Mouse (Mus musculus) midbrain, embryonic 13.5 days (tissue): Measurements from ENCODE around the gene Hlx. TPM values are rescaled to one million over a fixed set of nuclear protein-coding genes. Genes with fewer than 3 reads are reported as not detected.

Experiments
- ATAC-seq: fragments of 200-750 bp; cut with Nextera tagmentation; 2 replicates; pipeline ENCODE4 v1.8.0; 2017; ENCODE audit warnings: mild to moderate bottlenecking, moderate TSS enrichment, moderate library complexity
- H3K27ac ChIP-seq: fragments of 300-500 bp; sonication (generic); 2 replicates; pipeline ENCODE4 v1.5.1; 2015; ENCODE audit warnings: inconsistent platforms, mild to moderate bottlenecking, moderate library complexity
- H3K27me3 ChIP-seq: fragments of 300-500 bp; sonication (generic); 2 replicates; pipeline ENCODE4 v1.6.1; 2015; ENCODE audit warnings: mild to moderate bottlenecking, inconsistent platforms
- H3K36me3 ChIP-seq: fragments of 300-500 bp; sonication (generic); 2 replicates; pipeline ENCODE4 v1.6.1; 2015; ENCODE audit warnings: mild to moderate bottlenecking, inconsistent platforms
- H3K4me1 ChIP-seq: fragments of 300-500 bp; sonication (generic); replicated peaks from 2 replicates; pipeline ENCODE4 v1.6.1; 2015; ENCODE audit warnings: inconsistent platforms
- H3K4me2 ChIP-seq: fragments of 300-500 bp; sonication (generic); replicated peaks from 2 replicates; pipeline ENCODE4 v1.6.1; 2015; ENCODE audit warnings: moderate library complexity, mild to moderate bottlenecking, inconsistent platforms
- H3K4me3 ChIP-seq: fragments of 300-500 bp; sonication (generic); replicated peaks from 2 replicates; pipeline ENCODE4 v1.5.1; 2015; ENCODE audit warnings: mild to moderate bottlenecking, inconsistent platforms
- H3K9ac ChIP-seq: fragments of 300-500 bp; sonication (generic); replicated peaks from 2 replicates; pipeline ENCODE4 v1.6.1; 2015; ENCODE audit warnings: mild to moderate bottlenecking, inconsistent platforms
- H3K9me3 ChIP-seq: fragments of 300-500 bp; sonication (generic); 2 replicates; pipeline ENCODE4 v1.6.1; 2016; ENCODE audit warnings: mild to moderate bottlenecking, inconsistent platforms
- WGBS: fragments of 180-500 bp; shearing (Covaris S2); methylation state at CpG from one replicate; pipeline ENCODE4 v1.1.7; 2015; 5-methylcytosine and 5-hydroxymethylcytosine counted together
- polyA plus RNA-seq: library from polyadenylated mRNA; unstranded; fragments of >200 nt; fragmentation: Nextera tagmentation; extraction: Ambion mirVana; gene quantifications from 2 replicates; pipeline ENCODE4 v1.2.1, GENCODE M21; 2015

Gene Hlx
- polyA plus RNA-seq, 1 experiment from 2014 or later, result 1.4 TPM

- 85% methylated on average over 11 of the region's 11 CpGs for WGBS
- Histone ChIP-seq H3K27me3 (no peaks in the 10 kb centered on the region), H3K36me3 (no peaks in the 10 kb centered on the region), H3K27ac (no peak overlapping the region), H3K4me3 (no peak overlapping the region), H3K4me2 (no peak overlapping the region), H3K9me3 (no peaks in the 10 kb centered on the region), H3K4me1 (no peaks in the 10 kb centered on the region), H3K9ac (no peak overlapping the region)
- ATAC-seq, result no peak
Measured at GRCm38 (mm10) chr1:184750114-184750664, 17.8 kb upstream of the Hlx start.

- H3K27ac ChIP-seq, result no peak overlapping the region
- no peak overlapping the region for H3K4me3 ChIP-seq
- no peak for ATAC-seq
- 73% methylated on average over 14 of the region's 14 CpGs for WGBS
- H3K27me3 ChIP-seq, result 0 out of 2 replicates have a peak, but pooled peaks cover 4% of the 10 kb centered on the region
- H3K36me3 ChIP-seq, result no peaks in the 10 kb centered on the region
- H3K4me1 ChIP-seq, result no peaks in the 10 kb centered on the region
- no peak overlapping the region for H3K9ac ChIP-seq
- no peak overlapping the region for H3K4me2 ChIP-seq
- no peaks in the 10 kb centered on the region for H3K9me3 ChIP-seq
Measured at GRCm38 (mm10) chr1:184748692-184749152, 16.3 kb upstream of the Hlx start.

GRCm38 (mm10) chr1:184737876-184738479, 5.6 kb upstream of the Hlx start:
- Histone ChIP-seq H3K4me2 (no peak overlapping the region), H3K36me3 (no peaks in the 10 kb centered on the region), H3K9ac (no peak overlapping the region), H3K27ac (no peak overlapping the region), H3K27me3 (peaks cover 70% of the 10 kb centered on the region), H3K4me1 (peaks cover 5% of the 10 kb centered on the region; the same call in 1 of the 2 replicates), H3K4me3 (no peak overlapping the region), H3K9me3 (no peaks in the 10 kb centered on the region; the same call in 1 of the 2 replicates)
- peak; percentile 68; the same call in 1 of the 2 replicates for ATAC-seq
- WGBS, result 9% methylated on average over 14 of the region's 14 CpGs

GRCm38 (mm10) chr1:184737228-184737627, 4.8 kb upstream of the Hlx start:
- Histone ChIP-seq H3K9me3 (no peaks in the 10 kb centered on the region; the same call in 1 of the 2 replicates), H3K27me3 (peaks cover 76% of the 10 kb centered on the region), H3K4me1 (peaks cover 11% of the 10 kb centered on the region), H3K4me2 (no peak overlapping the region), H3K4me3 (no peak overlapping the region), H3K9ac (no peak overlapping the region), H3K27ac (no peak overlapping the region), H3K36me3 (no peaks in the 10 kb centered on the region)
- ATAC-seq, result no peak
- 23% methylated on average over 2 of the region's 2 CpGs for WGBS

- Histone ChIP-seq H3K4me2 (no peak overlapping the region), H3K27ac (no peak overlapping the region), H3K27me3 (peaks cover 85% of the 10 kb centered on the region), H3K4me3 (no peak overlapping the region), H3K4me1 (peaks cover 20% of the 10 kb centered on the region), H3K9ac (no peak overlapping the region), H3K9me3 (no peaks in the 10 kb centered on the region; the same call in 1 of the 2 replicates), H3K36me3 (no peaks in the 10 kb centered on the region)
- no peak for ATAC-seq
- 9% methylated on average over 5 of the region's 5 CpGs for WGBS
Measured at GRCm38 (mm10) chr1:184736260-184736659, 3.8 kb upstream of the Hlx start.

GRCm38 (mm10) chr1:184734991-184735920, 2.8 kb upstream of the Hlx start:
- no peak overlapping the region for H3K4me2 ChIP-seq
- H3K36me3 ChIP-seq, result no peaks in the 10 kb centered on the region
- 1% methylated on average over 25 of the region's 25 CpGs for WGBS
- no peak overlapping the region for H3K4me3 ChIP-seq
- H3K9me3 ChIP-seq, result no peaks in the 10 kb centered on the region; the same call in 1 of the 2 replicates
- peaks cover 95% of the 10 kb centered on the region for H3K27me3 ChIP-seq
- ATAC-seq, result no peak
- no peak overlapping the region for H3K27ac ChIP-seq
- H3K9ac ChIP-seq, result no peak overlapping the region
- H3K4me1 ChIP-seq, result peaks cover 20% of the 10 kb centered on the region

GRCm38 (mm10) chr1:184734067-184734830, 1.8 kb upstream of the Hlx start:
- Histone ChIP-seq H3K4me1 (peaks cover 20% of the 10 kb centered on the region), H3K4me3 (no peak overlapping the region), H3K27ac (no peak overlapping the region), H3K36me3 (no peaks in the 10 kb centered on the region), H3K9me3 (no peaks in the 10 kb centered on the region; the same call in 1 of the 2 replicates), H3K4me2 (no peak overlapping the region), H3K9ac (no peak overlapping the region), H3K27me3 (peaks cover 95% of the 10 kb centered on the region)
- under 1% methylated on average over 27 of the region's 27 CpGs for WGBS
- ATAC-seq, result no peak

- Histone ChIP-seq H3K27ac (no peak overlapping the region), H3K4me1 (peaks cover 20% of the 10 kb centered on the region), H3K36me3 (no peaks in the 10 kb centered on the region), H3K4me3 (peak overlapping the region; percentile 33; the same call in 1 of the 2 replicates), H3K9ac (no peak overlapping the region), H3K9me3 (no peaks in the 10 kb centered on the region; the same call in 1 of the 2 replicates), H3K27me3 (peaks cover 95% of the 10 kb centered on the region), H3K4me2 (peak overlapping the region; percentile 75; the same call in 1 of the 2 replicates)
- WGBS, result 2% methylated on average over 28 of the region's 28 CpGs
- no peak for ATAC-seq
Measured at GRCm38 (mm10) chr1:184733300-184734066, 1.1 kb upstream of the Hlx start.

GRCm38 (mm10) chr1:184731644-184732545, 524 bp downstream of the Hlx start:
- Histone ChIP-seq H3K36me3 (no peaks in the 10 kb centered on the region), H3K4me2 (peak overlapping the region; percentile 75), H3K9ac (peak overlapping the region; percentile 58), H3K4me1 (peaks cover 31% of the 10 kb centered on the region), H3K27ac (no peak overlapping the region), H3K4me3 (peak overlapping the region; percentile 44), H3K27me3 (peaks cover 97% of the 10 kb centered on the region), H3K9me3 (no peaks in the 10 kb centered on the region; the same call in 1 of the 2 replicates)
- under 1% methylated on average over 84 of the region's 85 CpGs for WGBS
- peak; percentile 53 for ATAC-seq

- 2% methylated on average over 18 of the region's 18 CpGs for WGBS
- peak overlapping the region; percentile 58; the same call in 1 of the 2 replicates for H3K9ac ChIP-seq
- ATAC-seq, result no peak
Measured at GRCm38 (mm10) chr1:184731091-184731640, 1.3 kb downstream of the Hlx start.

More at GRCm38 (mm10) chr1:184731091-184731640, 1.3 kb downstream of the Hlx start:
- Histone ChIP-seq H3K27ac (no peak overlapping the region), H3K4me3 (peak overlapping the region; percentile 44), H3K4me1 (peaks cover 31% of the 10 kb centered on the region), H3K27me3 (peaks cover 97% of the 10 kb centered on the region), H3K36me3 (no peaks in the 10 kb centered on the region), H3K9me3 (no peaks in the 10 kb centered on the region; the same call in 1 of the 2 replicates), H3K4me2 (peak overlapping the region; percentile 75)
